Mouse (Mus musculus): ENCODE measurements around the gene Fkbp14. TPM values are rescaled to one million over a fixed set of nuclear protein-coding genes. Genes with fewer than 3 reads are reported as not detected.

Fkbp14 gene
- polyA plus RNA-seq, 1 experiment, result 13.7 TPM

DNA sequence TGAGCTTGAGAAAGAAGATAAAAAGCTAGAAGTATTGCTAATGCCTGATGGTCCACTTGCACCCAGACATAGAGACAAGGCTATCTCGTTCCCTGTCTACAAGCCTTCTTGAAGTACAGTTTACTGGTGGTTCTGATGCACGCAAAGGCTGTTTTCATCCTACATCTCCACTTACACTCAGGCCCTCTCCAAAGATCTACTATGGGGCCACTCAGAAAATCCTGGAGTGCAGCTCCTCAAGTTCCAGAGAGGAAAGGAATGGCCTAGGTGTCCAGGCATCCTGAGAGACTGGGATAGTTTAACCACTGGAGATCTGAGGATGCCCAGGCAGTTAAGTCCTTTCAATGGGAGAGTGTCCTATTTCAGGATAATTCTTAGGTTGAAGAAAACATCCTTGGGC, 6.4 kb downstream of the Fkbp14 start:
- DNase-seq (ENCODE audit: extremely low spot score in 1 of 2, low spot score in 1 of 2), result no peak

- DNase-seq (ENCODE audit: extremely low spot score in 1 of 2, low spot score in 1 of 2), result no peak
Measured at GRCm38 (mm10) chr6:54588212-54588611, 8.9 kb downstream of the Fkbp14 start.

- no peak for DNase-seq (ENCODE audit: extremely low spot score in 1 of 2, low spot score in 1 of 2)
Measured at GRCm38 (mm10) chr6:54587683-54588082, 9.4 kb downstream of the Fkbp14 start.

GRCm38 (mm10) chr6:54586911-54587310, 10.2 kb downstream of the Fkbp14 start:
- DNase-seq (ENCODE audit: extremely low spot score in 1 of 2, low spot score in 1 of 2), result no peak

GRCm38 (mm10) chr6:54586175-54586574, 10.9 kb downstream of the Fkbp14 start:
- peak in 1 of 2 experiments; percentile 81 for DNase-seq (ENCODE audit: extremely low spot score in 1 of 2, low spot score in 1 of 2)

DNA sequence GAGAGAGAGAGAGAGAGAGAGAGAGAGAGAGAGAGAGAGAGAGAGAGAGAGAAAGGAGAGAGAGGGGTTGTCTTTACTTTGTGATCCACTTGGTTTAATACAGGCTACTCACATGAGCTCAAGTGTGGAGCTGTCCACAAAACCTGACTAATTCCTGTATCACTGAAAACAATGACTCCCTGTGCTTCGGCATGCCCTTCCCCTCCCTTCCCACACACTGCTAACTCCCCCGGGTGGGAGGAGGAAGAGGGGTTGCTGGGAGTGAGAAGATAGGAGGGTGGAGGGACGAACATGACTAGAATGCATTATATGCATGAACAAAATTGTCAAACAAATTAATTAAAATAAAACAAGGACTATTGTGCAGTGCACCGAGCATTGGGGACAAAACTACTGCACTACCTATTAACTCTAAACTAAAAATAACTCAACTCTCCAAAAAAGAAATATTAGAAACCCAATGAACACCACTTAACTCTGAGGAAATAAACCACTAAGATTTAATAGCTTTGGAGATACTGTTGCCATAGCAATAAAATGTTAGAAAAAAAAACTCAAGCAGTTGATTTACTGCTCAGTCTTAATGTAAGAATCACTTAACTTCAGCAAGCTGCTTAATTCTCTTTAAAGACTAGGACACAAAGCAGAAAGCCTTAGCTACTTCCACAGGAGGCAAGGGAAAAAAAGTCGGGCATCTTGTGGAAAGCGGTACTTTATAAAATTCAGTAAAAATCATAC, 23.7 kb downstream of the Fkbp14 start:
- DNase-seq (ENCODE audit: extremely low spot score in 1 of 2, low spot score in 1 of 2), result no peak

DNA sequence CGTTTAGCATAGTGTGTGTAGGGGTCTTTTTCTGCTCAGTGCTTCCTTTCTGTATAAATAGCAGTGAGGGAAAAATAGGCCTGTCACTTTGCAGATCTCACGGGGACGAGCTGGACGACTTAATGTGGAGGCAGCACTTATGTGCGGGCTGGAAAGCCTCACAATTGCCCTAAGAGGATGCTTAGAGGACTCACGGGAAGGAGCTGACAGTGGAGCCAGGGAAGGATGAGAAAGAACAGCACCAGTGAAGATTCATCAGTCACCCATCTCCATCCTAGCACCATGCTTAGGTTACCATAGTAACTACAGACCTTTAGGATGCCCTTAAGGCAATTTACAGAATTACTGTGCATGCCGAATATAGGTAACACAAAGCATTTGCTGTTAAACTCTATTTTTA, 27.3 kb downstream of the Fkbp14 start:
- DNase-seq (ENCODE audit: extremely low spot score in 1 of 2, low spot score in 1 of 2), result no peak

DNA sequence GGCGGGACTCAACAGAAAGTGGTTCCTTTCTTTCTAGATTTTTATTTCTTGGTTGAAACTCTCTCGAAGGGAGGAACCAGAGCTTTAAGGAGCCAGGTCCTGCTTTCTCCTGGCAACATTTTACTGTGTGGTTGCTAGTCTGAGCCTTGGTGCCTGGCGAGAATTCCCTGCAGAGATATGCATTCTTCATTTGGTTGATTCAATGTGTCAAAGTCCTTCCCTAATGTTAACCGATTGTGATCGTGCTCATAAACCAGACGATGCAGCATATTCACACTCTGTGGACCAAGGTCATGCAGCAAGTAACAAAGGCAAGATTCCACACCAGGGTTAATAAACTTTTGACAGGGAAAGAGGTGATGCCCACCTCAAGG, 30.6 kb downstream of the Fkbp14 start:
- DNase-seq (ENCODE audit: extremely low spot score in 1 of 2, low spot score in 1 of 2), result no peak

GRCm38 (mm10) chr6:54565665-54566545, 31.2 kb downstream of the Fkbp14 start, which contains the start of gene Scrn1:
Scrn1 (minus strand) TSS chr6:54566489.
- DNase-seq (ENCODE audit: extremely low spot score in 1 of 2, low spot score in 1 of 2), result peak; percentile 69 to 82

DNA sequence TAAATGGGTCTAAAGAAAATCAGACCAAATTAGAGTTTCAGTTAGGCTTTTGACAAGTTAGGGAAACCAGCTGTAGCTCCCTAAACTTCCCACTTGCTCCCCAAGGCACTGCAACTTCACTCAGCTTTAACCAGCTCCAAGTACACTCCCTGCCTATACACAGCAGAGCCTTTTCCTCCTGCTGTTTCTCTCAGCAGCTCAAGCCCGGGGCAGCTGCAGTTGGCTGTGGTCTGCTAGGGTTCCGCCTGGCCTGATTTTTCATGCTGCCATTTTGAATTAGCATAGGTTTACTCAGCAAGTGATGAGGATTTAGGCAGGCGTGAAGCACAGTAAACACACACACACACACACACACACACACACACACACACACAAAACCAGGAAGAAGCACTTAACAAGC, 32.1 kb downstream of the Fkbp14 start:
- peak in 1 of 2 experiments; percentile 43 for DNase-seq (ENCODE audit: extremely low spot score in 1 of 2, low spot score in 1 of 2)

GRCm38 (mm10) chr6:54564506-54564991, 32.6 kb downstream of the Fkbp14 start:
- DNase-seq (ENCODE audit: extremely low spot score in 1 of 2, low spot score in 1 of 2), result no peak

- DNase-seq (ENCODE audit: extremely low spot score in 1 of 2, low spot score in 1 of 2), result no peak
Measured at GRCm38 (mm10) chr6:54563561-54563960, 33.5 kb downstream of the Fkbp14 start.

- DNase-seq (ENCODE audit: extremely low spot score in 1 of 2, low spot score in 1 of 2), result no peak
Measured at GRCm38 (mm10) chr6:54562018-54562809, 34.9 kb downstream of the Fkbp14 start.

DNA sequence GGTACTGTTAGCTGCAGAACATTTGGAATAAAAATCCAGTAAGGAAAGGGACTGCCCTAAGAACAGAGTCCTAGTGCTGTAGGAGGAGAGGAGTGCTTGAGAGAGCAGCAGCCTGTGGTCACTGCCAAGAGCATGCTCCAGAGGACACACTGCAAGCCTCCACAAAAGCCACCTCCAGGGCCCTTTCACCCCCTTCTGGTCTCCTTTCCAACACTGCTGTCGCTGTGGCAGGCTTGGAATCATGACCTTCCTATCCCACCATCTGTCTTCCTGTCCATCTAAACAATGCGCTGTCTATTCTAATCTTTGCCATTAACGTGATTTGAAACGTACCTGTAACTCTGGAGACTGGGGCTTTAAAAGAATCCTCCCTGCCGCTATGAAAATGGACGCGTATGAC, 38.6 kb downstream of the Fkbp14 start:
- no peak for DNase-seq (ENCODE audit: extremely low spot score in 1 of 2, low spot score in 1 of 2)

DNA sequence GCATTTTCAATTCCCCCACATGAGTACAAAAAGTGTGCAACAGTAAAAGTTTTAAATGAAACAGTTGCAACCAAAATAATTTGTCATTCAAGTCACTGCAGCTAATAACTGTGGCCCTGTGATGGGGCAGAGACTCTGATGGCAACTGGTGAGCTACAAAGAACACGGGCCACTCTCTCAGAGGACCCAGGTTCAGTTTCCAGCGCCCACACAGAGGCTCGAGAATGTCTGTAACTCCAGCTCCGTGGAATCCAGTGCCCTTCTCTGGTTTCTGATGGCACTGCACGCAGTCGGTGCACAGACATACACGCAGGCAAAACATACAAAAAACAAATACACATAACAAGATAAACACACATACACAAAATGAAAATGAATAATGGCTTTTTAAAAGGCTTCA, 39.4 kb downstream of the Fkbp14 start:
- no peak for DNase-seq (ENCODE audit: extremely low spot score in 1 of 2, low spot score in 1 of 2)

- no peak for DNase-seq (ENCODE audit: extremely low spot score in 1 of 2, low spot score in 1 of 2)
Measured at GRCm38 (mm10) chr6:54555816-54556215, 41.3 kb downstream of the Fkbp14 start.

DNA sequence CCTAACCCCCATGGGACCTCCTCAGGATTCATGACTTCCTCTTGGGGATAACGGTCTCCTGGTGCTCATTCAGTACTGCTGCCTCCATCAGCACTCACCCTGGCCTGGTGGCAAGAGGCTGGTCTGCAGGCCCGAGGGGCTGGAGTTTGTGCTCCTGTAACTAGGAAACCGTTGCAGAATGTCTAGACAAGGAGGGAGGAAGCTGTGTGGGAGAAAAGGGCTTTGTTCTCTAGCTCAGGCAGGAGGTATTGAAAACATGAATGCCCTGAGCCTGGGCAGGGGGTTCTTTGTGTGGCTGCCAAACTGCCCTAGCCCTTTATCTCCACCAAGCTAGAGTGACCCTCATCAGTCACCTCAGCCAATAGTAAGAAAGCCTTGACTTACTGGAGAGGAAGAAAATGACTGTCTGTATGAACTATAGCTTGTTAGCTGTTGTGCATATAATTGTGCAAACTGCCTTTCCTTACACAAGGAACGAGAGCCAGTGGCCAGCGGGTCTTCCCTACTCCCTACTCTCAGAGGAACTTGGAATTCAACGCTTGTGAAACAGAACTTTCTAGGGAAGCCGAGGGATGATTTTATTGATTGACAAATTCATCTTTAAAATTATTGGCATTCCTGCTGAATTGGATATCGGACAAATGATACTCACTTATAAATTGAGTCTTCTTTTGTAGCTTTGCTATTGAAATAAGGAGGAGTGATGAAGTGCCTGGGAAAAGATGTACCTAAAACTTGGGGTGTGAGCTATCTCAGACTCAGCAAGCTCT, 42.6 kb downstream of the Fkbp14 start:
- no peak for DNase-seq (ENCODE audit: extremely low spot score in 1 of 2, low spot score in 1 of 2)

DNA sequence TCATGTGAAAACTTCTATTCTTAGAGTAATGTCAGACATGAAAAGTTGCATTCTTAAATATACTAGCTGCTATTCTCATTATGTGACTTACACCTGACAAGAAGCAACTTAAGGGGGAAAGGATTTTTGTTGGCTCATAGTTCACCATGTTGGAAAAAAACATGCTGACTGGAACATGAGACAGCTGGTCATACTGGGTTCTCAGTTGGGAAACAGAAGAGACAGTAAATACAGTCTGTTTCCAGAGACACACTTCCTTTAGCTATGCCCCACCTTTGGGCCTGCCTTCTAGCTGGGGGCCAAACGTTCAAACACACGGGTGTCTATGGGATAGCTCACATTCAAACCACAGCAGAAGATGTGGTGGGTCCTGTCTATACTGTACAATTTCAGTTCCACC, 43.5 kb downstream of the Fkbp14 start:
- DNase-seq (ENCODE audit: extremely low spot score in 1 of 2, low spot score in 1 of 2), result no peak

DNA sequence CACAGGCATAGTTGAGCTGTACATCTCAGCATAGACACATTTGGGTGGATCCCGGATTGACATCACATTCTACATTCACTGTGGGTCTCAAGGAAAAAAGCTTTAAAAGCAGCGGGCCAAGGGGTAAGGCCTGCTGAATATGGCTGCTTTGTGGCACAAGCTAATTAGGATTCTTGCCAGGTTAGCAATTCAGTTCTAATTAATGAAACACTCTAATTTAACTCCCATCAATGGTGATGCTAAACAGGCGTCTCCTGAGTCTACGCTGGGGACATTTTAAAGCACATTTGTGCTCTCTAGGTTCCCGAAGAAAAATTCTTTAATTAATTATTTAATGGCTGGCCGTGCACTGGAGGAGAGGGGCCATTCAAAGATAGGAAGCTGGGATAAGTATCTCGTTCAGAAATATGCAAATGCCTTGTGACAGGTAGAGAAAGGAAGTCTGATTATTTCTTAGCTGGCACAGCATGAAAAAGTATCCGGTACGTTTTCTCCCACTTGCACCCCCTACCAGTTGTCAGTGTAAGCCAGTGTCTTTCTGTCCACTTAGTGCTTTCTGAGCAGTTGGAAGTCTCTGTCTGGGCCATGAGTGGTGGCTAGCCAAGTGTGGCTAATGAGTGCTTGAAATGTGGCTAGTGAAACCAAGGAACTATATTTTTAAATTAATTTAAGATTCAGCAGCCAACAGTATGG, 44.2 kb downstream of the Fkbp14 start:
- no peak for DNase-seq (ENCODE audit: extremely low spot score in 1 of 2, low spot score in 1 of 2)
